Mouse (Mus musculus) B cell, adult 2 months (primary cell): ENCODE data around the gene Gm14434.
"Not testable (repeated sequence)": the region's sequence is repeated elsewhere in the genome, so short reads cannot be mapped to it uniquely, and the experiment has no call there.

Source experiments
- DNase-seq, 2 experiments: peaks; one replicate each; pipeline ENCODE4 v3.0.0; 2022

Gene Gm14434

DNA sequence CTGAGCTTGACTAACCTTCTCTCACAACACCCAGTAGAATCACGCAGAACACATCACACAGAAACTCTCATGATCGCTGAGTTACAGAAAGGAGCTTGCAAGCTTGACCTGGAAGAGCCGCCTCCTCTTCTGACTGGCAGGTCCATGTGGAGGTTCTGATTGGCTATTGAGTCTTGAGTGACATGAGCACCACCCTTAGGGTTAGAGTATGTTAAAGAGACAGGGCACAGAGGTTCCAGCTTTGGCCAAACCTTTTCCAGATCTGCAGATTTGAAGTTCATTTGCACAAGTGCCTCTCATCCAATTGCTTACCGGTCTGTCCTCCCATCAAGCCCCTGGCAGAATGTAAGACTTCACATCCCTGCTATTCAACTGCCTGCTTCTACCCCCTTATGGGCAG is at the start of gene Gm14434:
Gene Gm14434 (minus strand): TSS at position 101 of the 400 bp plus-strand sequence.
- not testable (repeated sequence) for DNase-seq

- DNase-seq = not testable (repeated sequence)
Measured at GRCm38 (mm10) chr2:176520756-176521155, 34.2 kb upstream of the Gm14434 start, which contains the start of gene Zfp967. Gene Zfp967 (plus strand): TSS chr2:176521056.

DNA sequence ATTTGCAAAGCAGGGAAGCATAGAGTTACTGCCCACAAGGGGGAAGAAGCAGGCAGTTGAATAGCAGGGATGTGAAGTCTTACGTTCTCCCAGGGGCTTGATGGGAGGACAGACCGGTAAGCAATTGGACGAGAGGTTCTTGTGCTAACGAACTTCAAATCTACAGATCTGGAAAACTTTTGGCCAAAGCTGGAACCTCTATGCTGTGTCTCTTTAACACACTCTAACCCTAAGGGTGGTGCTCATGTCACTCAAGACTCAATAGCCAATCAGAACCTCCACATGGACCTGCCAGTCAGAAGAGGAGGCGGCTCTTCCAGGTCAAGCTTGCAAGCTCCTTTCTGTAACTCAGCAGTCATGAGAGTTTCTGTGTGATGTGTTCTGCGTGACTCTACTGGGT is 63.3 kb downstream of the Gm14434 start, which contains the start of gene Gm14435:
Gene Gm14435 (plus strand): TSS at position 301 of the 400 bp plus-strand sequence.
- not testable (repeated sequence) for DNase-seq
